Mouse (Mus musculus) CD8-positive naive resting alpha-beta T cell, adult 57 days (primary cell): Measurements from ENCODE around the gene Zfp418. TPM values are rescaled to one million over a fixed set of nuclear protein-coding genes. Genes with fewer than 3 reads are reported as not detected.

Experiments used
- total RNA-seq: library from RNA; stranded (reverse); gene quantifications from one replicate; pipeline ENCODE4 v1.2.4, GENCODE M21; 2023

Zfp418 gene
- 3.9 TPM for total RNA-seq

GRCm38 (mm10) chr7:7171227-7172147 is at the start of gene Zfp418:
Zfp418 (plus strand) TSS chr7:7171330.

GRCm38 (mm10) chr7:7136379-7136866 is 34.7 kb upstream of the Zfp418 start, which contains the start of gene Zfp773:
Zfp773 (minus strand) TSS chr7:7136755.

GRCm38 (mm10) chr7:7209313-7210151 is 38.4 kb downstream of the Zfp418 start, which contains the start of gene Zfp772:
Zfp772 (minus strand) TSS chr7:7209998.

Other genes starting within 250 kb of the Zfp418 start
- gene Aurkc, start 176.0 kb upstream of the Zfp418 start, total RNA-seq, result not detected
- gene Zfp954, start 49.8 kb upstream of the Zfp418 start, total RNA-seq, result 45.4 TPM
- gene Zfp773, start 34.6 kb upstream of the Zfp418 start, total RNA-seq, result 7.4 TPM
- gene Zfp772, start 38.7 kb downstream of the Zfp418 start, total RNA-seq, result 2.3 TPM
- not detected for gene Vmn2r29, start 76.0 kb downstream of the Zfp418 start, total RNA-seq
- gene Gm45844, start 107.0 kb downstream of the Zfp418 start, total RNA-seq, result 1.2 TPM
- gene Clcn4, start 129.5 kb downstream of the Zfp418 start, total RNA-seq, result 42.7 TPM
- not detected for gene Vmn2r30, start 166.3 kb downstream of the Zfp418 start, total RNA-seq
- not detected for gene Gm45783, start 203.2 kb downstream of the Zfp418 start, total RNA-seq
- not detected for gene Vmn2r31, start 228.4 kb downstream of the Zfp418 start, total RNA-seq